Mouse (Mus musculus) frontal cortex, postnatal 36 days (tissue): ENCODE results near the gene Tmem238l.

Experiments used
- DNase-seq, 2 experiments: peaks; one replicate each; pipeline ENCODE4 v3.0.0; 2022; ENCODE audit warnings: low spot score in 2 of 2

The Tmem238l gene

GRCm38 (mm10) chr11:66956303-66956702 is at the start of gene Tmem238l:
Gene Tmem238l, plus strand, starts transcription at chr11:66956638.
- no peak for DNase-seq

DNA sequence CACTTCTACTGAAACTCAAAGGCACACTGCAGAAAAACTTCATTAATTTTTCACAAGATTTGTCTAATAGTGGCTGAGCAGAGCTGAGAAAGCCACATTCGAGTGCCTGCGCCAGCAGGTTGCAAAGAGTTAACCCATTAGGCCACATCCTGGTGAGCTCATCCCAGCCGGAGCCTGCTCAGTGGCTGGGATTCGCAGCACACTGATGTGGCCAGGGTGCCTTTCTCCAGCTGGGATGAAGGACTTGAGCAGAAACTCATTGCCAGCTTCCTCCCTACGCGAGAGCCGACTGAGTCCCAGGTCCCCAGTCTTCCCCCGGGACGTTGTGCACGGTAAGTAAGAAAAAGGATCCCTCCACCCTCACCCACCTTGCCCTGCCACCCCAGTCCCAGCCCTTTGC is 44.6 kb upstream of the Tmem238l start, which contains the start of gene Pirt:
TSS of gene Pirt (plus strand) at position 171 of the 400 bp plus-strand sequence.
- no peak for DNase-seq

GRCm38 (mm10) chr11:66912531-66913458 is 43.6 kb upstream of the Tmem238l start:
- DNase-seq: no peak

DNA sequence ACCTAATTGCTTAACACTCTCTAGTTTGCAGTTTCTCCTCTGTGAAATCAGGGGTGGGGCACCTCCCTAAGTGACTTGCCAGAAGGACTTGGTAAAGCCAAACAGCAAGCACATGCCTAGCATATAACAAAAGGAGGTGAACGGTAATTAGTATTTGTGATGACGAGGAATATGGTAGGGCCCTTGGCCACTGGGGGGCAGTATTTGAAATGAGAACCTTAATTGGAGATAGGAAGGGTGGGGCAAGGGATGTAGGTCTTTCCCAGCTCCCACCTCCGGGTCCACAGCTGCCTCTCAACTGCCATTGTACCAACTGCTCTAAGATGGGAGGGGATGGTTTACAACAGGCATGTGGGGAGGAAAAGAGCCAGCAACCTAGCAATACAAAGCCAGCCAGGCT is 42.2 kb upstream of the Tmem238l start:
- DNase-seq: peak; percentile 17 to 33

DNA sequence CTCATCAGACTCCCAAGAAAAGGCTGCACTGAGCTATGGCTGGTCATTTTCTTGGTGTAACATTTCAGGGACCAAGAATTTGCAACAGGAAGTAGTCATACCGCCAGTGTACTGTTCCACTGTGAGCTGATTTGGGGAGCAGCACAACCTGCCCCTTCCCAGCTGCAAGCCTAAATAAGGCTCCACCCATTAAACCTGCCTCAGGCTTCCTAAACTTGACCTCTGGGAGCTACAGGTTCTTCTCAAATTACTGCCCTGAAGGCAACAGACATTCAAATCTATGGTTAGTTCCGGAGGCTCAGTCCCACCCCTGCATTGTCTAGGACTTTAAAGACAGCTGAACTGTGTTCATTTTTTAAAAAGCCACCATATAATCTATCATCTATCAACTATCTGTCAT is 36.4 kb upstream of the Tmem238l start:
- DNase-seq: no peak

- no peak for DNase-seq
These were observed 32.2 kb upstream of the Tmem238l start for GRCm38 (mm10) chr11:66924095-66924823.

DNA sequence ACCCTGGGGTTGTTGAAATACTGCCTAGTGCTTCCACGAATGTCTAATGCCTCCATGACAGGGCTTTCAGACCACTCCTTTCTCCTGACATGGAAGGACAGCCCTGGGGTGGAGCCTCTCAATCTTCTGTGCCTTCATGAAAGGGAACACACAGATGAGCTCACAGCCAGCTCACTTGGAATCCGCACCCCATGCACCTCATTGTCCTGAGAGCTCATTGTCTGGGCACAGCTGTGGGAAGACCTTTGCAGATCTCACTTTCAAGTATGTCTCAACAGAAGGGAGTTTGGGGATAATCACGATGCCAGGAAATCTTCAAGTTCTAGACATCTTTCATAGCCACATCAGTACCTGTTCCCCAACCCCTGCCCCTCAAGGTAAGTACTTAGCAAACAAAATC is 28.1 kb upstream of the Tmem238l start:
- DNase-seq: no peak

DNA sequence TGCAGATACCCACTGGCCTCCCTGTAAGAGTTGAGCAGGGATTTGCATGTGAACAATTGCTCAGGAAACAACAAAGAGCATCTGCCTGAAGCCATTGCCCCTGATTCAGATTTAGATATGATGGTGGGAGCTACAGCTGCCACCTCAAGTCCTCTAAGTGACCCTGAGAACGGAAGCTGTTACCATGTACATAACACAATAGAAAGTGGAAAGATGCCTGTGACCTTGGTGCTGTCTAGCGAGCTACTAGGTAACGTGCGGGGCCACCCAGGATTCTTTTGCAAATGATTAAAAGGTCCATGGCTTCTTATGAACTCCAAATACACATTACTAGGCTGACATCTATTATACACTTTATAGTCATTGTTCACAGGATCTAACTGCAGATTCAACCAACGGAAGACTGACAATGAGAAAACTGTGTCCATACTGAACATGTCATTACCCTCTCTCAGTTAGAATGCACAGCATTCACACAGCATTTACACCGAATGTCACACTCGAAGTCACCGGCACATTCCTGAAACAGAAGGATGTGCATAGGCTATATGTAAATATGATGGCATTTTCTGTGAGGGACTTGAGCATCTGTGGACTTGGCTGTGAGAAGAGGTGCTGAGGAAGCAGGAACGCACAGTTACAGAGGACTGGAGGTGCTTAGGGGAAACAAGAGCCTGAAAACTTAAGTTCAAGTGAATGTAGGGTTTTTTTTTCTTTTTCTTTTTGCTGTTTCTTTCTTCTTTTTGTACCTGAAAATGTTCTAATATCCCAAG is 23.4 kb upstream of the Tmem238l start:
- DNase-seq: no peak

- DNase-seq: no peak
These were observed 21.8 kb upstream of the Tmem238l start for GRCm38 (mm10) chr11:66934428-66935173.

DNA sequence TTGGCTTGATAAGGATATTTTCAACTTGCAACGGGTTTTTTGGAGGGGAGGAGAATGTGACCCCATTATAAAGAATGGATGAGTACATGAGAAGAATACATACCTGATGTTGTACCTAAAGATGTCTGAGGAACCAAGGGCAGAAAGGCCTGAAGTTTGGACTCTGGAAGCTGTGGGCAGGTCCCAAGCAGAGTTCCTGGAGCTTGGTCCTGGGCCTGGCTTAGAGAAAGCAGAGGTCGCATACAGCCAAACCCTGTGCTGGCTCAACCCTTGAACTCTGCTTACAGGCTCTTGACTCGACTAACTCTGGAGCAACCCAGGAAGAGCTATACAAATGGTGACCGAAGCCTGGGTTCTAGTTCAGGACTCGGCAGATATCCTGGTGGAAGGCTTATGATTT is 14.4 kb upstream of the Tmem238l start:
- no peak for DNase-seq

DNA sequence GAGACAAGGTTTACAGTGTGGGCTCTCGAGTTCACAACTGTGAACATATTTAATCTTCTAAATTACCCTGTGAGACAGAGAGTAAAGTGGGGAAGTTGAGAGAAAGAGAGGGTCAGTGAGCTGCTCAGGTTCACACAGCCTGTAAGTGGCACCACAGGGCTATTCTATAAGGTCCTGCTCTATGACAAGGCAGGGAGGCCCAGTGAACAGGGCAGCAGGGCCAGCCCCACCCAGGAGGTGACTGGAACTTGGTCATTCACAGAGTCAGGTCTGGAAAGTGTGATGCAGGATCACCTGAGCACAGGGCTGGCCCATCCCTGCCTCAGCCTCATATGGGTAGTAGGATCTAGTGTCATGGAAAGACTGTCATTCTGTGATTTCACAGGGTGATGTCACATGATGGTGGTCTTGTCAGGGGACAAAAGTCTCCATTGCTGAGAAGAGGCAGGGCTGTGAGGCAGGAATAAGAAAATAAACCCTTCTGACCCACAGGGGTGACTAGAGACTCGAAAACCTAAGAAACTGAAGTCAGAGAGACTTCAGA is 11.1 kb upstream of the Tmem238l start:
- DNase-seq: no peak

- DNase-seq: no peak
These were observed 9.9 kb upstream of the Tmem238l start for GRCm38 (mm10) chr11:66946521-66946920.

DNA sequence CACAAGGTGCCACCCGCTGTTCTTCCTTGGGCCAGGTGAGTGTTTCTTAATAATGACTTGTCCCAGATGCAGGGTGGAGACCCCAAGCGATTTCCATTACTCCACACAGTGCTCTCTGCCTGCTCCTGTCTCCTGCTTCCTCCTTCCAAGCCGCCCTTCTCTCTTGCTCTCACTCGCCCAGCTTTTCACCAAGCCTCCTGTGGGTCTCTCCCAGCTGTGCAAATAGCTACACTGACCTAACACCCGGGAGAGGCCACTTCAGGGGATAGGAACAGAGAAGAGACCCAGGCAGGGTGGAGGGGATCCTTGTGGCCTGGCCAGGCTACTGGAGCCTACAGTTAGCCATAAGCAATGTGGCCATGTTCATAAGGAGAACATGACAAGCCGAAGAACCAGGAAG is 9.5 kb upstream of the Tmem238l start:
- DNase-seq: no peak

GRCm38 (mm10) chr11:66960797-66961196 is 4.4 kb downstream of the Tmem238l start:
- DNase-seq: no peak

- DNase-seq: no peak
These were observed 5.2 kb downstream of the Tmem238l start for GRCm38 (mm10) chr11:66961447-66962176.

DNA sequence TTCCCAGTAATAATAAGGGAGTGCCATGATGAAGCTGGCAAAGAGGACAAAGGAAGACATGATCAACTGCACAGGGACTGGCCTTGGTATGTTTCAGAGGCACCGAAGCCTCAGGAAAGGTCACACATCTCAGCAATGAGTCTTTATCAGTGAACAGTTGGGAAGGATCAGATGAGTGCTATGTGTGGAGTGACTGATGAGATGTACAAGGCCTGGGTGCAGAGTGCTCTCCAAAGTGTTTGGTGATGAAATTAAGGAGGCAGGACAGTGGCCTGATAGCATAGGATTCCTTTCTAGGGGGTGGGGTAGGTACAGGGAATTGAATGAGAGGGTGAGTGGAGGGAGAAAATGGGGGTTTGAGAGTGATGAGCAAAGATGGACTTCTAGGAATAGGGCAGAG is 7.0 kb downstream of the Tmem238l start:
- DNase-seq: no peak

GRCm38 (mm10) chr11:66966500-66967116 is 10.2 kb downstream of the Tmem238l start:
- no peak for DNase-seq

DNA sequence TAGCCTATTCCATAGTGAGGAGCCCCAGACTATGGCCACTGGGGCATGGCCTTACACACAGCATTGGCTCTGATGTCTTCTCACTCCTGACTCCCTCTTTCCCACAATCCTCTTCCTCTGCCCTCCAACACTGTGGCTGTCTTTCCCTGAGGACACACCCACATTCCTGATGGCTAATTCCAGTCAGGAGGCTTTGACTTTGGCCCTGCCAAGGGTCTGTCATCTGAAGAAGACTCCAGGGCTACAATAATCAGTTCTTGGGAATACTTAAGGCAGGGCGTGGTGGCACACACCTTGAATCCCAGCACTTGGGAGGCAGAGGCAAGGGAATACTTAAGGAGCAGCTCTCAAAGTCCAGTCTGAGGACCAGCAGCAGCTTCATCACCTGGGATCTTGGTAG is 12.1 kb downstream of the Tmem238l start:
- DNase-seq: no peak

- no peak for DNase-seq
These were observed 17.1 kb downstream of the Tmem238l start for GRCm38 (mm10) chr11:66973507-66973906.
